25 mouse cellular contexts compared by ENCODE assay signal in genomic region chr5:90512288-90512955, GRCm38 (mm10). TPM values are rescaled to one million over a fixed set of nuclear protein-coding genes. Genes with fewer than 3 reads are reported as not detected.
DNase-seq lines count a peak whose midpoint lies in the region; ATAC-seq and TF ChIP-seq lines count a peak whose summit lies in the region.
"Had no signal": no experiment of that assay in that cellular context is flagged by ENCODE, and none has a peak within 500 bp of the region (broad histone marks: within the 10 kb centered on the region; RNA-seq: fewer than 3 reads in every experiment).

No protein-coding gene starts in this region.

- no peaks in the 10 kb centered on the region for H3K27me3 ChIP-seq in kidney, embryonic 14.5 days (ENCODE audit: control insufficient read depth, insufficient read depth, low read length)
- H3K27me3 ChIP-seq in stomach, embryonic 14.5 days (ENCODE audit: control insufficient read depth, insufficient read depth, low read length): no peaks in the 10 kb centered on the region
- H3K27me3 ChIP-seq in stomach, postnatal 0 days (ENCODE audit: control insufficient read depth, insufficient read depth, low read length): no peaks in the 10 kb centered on the region
- H3K27me3 ChIP-seq: hindbrain, embryonic 13.5 days; intestine, embryonic 15.5 days; neural tube, embryonic 15.5 days had no signal

- H3K27ac ChIP-seq in kidney, embryonic 14.5 days (ENCODE audit: low read depth, low read length): no peak overlapping the region
- H3K27ac ChIP-seq in stomach, embryonic 14.5 days (ENCODE audit: low read length): no peak overlapping the region
- no peak overlapping the region for H3K27ac ChIP-seq in stomach, postnatal 0 days (replicated peaks)
- H3K27ac ChIP-seq: forebrain, embryonic 10.5 days; hindbrain, embryonic 13.5 days; intestine, embryonic 15.5 days; macrophage; neural tube, embryonic 15.5 days had no signal

- 81% methylated on average over 6 of the region's 6 CpGs for WGBS in kidney, embryonic 14.5 days
- WGBS in stomach, embryonic 14.5 days: 81% methylated on average over 6 of the region's 6 CpGs
- WGBS in stomach, postnatal 0 days: 79% methylated on average over 6 of the region's 6 CpGs

- no peak for TF ChIP-seq EP300 in stomach, postnatal 0 days (optimal IDR thresholded peaks at IDR 0.05)

- H3K9me3 ChIP-seq in kidney, embryonic 14.5 days (ENCODE audit: control insufficient read depth, low read length): no peaks in the 10 kb centered on the region
- H3K9me3 ChIP-seq in stomach, embryonic 14.5 days (ENCODE audit: control insufficient read depth, low read depth, low read length): no peaks in the 10 kb centered on the region
- H3K9me3 ChIP-seq in stomach, postnatal 0 days (ENCODE audit: control insufficient read depth, low read length): no peaks in the 10 kb centered on the region
- H3K9me3 ChIP-seq: forebrain, embryonic 10.5 days; G1E; hindbrain, embryonic 13.5 days; intestine, embryonic 15.5 days; neural tube, embryonic 15.5 days had no signal

- peak; percentile 56 to 67 for DNase-seq in kidney, adult 8-10 months
- DNase-seq in stomach, postnatal 0 days (ENCODE audit: low spot score): no peak
- peak; percentile 45 to 76 for DNase-seq in kidney, postnatal 25 days
- DNase-seq in heart, postnatal 10 days: no peak
- no peak for DNase-seq in cerebellum, adult 11 months
- DNase-seq: adrenal gland, postnatal 36 days; cerebellum, adult 9-11 months; gastrocnemius, postnatal 25 days; heart, postnatal 14 days; lung, adult 18-20 months; midbrain, embryonic 14.5 days; right cerebral cortex, postnatal 25 days had no signal

- intact Hi-C loops in heart, postnatal 10 days (cut with DNase I): no loop called here

- no peak for TF ChIP-seq CTCF in stomach, postnatal 0 days (IDR thresholded peaks at IDR 0.05; ENCODE audit: low read depth)

- no peak overlapping the region for H3K9ac ChIP-seq in kidney, embryonic 14.5 days (ENCODE audit: low read depth, low read length)
- H3K9ac ChIP-seq in stomach, embryonic 14.5 days (replicated peaks; ENCODE audit: low read depth, low read length): no peak overlapping the region
- H3K9ac ChIP-seq in stomach, postnatal 0 days (ENCODE audit: low read length): no peak overlapping the region
- H3K9ac ChIP-seq: hindbrain, embryonic 13.5 days; intestine, embryonic 15.5 days; neural tube, embryonic 15.5 days had no signal

- no peak overlapping the region for H3K4me3 ChIP-seq in kidney, embryonic 14.5 days (ENCODE audit: low read length)
- H3K4me3 ChIP-seq in stomach, embryonic 14.5 days (ENCODE audit: low read depth, low read length): no peak overlapping the region
- H3K4me3 ChIP-seq in stomach, postnatal 0 days (ENCODE audit: low read depth, low read length): no peak overlapping the region
- H3K4me3 ChIP-seq: forebrain, embryonic 10.5 days; hindbrain, embryonic 13.5 days; intestine, embryonic 15.5 days; myocyte; neural tube, embryonic 15.5 days had no signal

- ATAC-seq in kidney, embryonic 14.5 days (ENCODE audit: low FRiP score, low TSS enrichment): no peak
- ATAC-seq in stomach, embryonic 14.5 days (ENCODE audit: insufficient number of reproducible peaks, insufficient read depth, low FRiP score, low read depth): 0 out of 2 replicates have a peak, but pooled peaks have one; percentile 37
- no peak for ATAC-seq in stomach, postnatal 0 days (ENCODE audit: low FRiP score, low TSS enrichment)
- ATAC-seq: intestine, embryonic 15.5 days had no signal

- no peaks in the 10 kb centered on the region for H3K36me3 ChIP-seq in kidney, embryonic 14.5 days (ENCODE audit: control insufficient read depth, insufficient read depth, low read length)
- H3K36me3 ChIP-seq in stomach, embryonic 14.5 days (ENCODE audit: control insufficient read depth, insufficient read depth, low read length): no peaks in the 10 kb centered on the region
- no peaks in the 10 kb centered on the region for H3K36me3 ChIP-seq in stomach, postnatal 0 days (ENCODE audit: control insufficient read depth, insufficient read depth, low read length)
- H3K36me3 ChIP-seq: forebrain, embryonic 10.5 days; G1E; hindbrain, embryonic 13.5 days; intestine, embryonic 15.5 days; neural tube, embryonic 15.5 days had no signal

- H3K4me1 ChIP-seq in kidney, embryonic 14.5 days (ENCODE audit: control insufficient read depth, insufficient read depth, low read length): no peaks in the 10 kb centered on the region
- H3K4me1 ChIP-seq in stomach, embryonic 14.5 days (ENCODE audit: control insufficient read depth, insufficient read depth, low read length): no peaks in the 10 kb centered on the region
- no peaks in the 10 kb centered on the region for H3K4me1 ChIP-seq in stomach, postnatal 0 days (replicated peaks; ENCODE audit: control insufficient read depth, insufficient read depth)
- H3K4me1 ChIP-seq: intestine, embryonic 15.5 days; neural tube, embryonic 15.5 days had no signal

- H3K4me2 ChIP-seq in kidney, embryonic 14.5 days (replicated peaks; ENCODE audit: low read depth, low read length): no peak overlapping the region
- H3K4me2 ChIP-seq in stomach, embryonic 14.5 days (replicated peaks; ENCODE audit: low read depth, low read length): no peak overlapping the region
- H3K4me2 ChIP-seq in stomach, postnatal 0 days (replicated peaks; ENCODE audit: low read depth): no peak overlapping the region
- H3K4me2 ChIP-seq: hindbrain, embryonic 13.5 days; intestine, embryonic 15.5 days; neural tube, embryonic 15.5 days had no signal

RNA-seq across cellular contexts. Expression of gene Afm, which starts 6.3 kb away (rescaled TPM):
- polyA plus RNA-seq in kidney, embryonic 14.5 days (2014; fragmentation: Nextera tagmentation; extraction: Ambion mirVana): 3.1 and 5.1 TPM in 2 replicates
- polyA plus RNA-seq in stomach, embryonic 14.5 days (2014; fragmentation: Nextera tagmentation; extraction: Ambion mirVana): 4.7 and 6.2 TPM in 2 replicates
- polyA plus RNA-seq in stomach, postnatal 0 days (2015; fragmentation: Nextera tagmentation; extraction: Ambion mirVana): 2.2 and 2.3 TPM in 2 replicates
- total RNA-seq in heart, postnatal 10 days (2021): not detected
- total RNA-seq: G1E; gastrocnemius, postnatal 25 days; heart, postnatal 14 days; left cerebral cortex, adult 18-20 months had no signal
- polyA plus RNA-seq: embryonic facial prominence, embryonic 14.5 days; forebrain, embryonic 10.5 days; G1E; hindbrain, embryonic 13.5 days; limb, embryonic 11.5 days; macrophage; midbrain, embryonic 14.5 days; myocyte; neural tube, embryonic 15.5 days; urinary bladder, adult 2 months had no signal

RNA-seq across cellular contexts. Expression of gene Afp, which starts 21.9 kb away (rescaled TPM):
- polyA plus RNA-seq in kidney, embryonic 14.5 days (2014; fragmentation: Nextera tagmentation; extraction: Ambion mirVana): 17.9 and 29.1 TPM in 2 replicates
- 6.5 and 9.2 TPM in 2 replicates for polyA plus RNA-seq in stomach, embryonic 14.5 days (2014; fragmentation: Nextera tagmentation; extraction: Ambion mirVana)
- polyA plus RNA-seq in stomach, postnatal 0 days (2015; fragmentation: Nextera tagmentation; extraction: Ambion mirVana): 25.1 and 56.2 TPM in 2 replicates
- total RNA-seq in heart, postnatal 10 days (2021): not detected
- total RNA-seq: adrenal gland, postnatal 36 days; gastrocnemius, postnatal 25 days; heart, postnatal 14 days; left cerebral cortex, adult 18-20 months had no signal
- polyA plus RNA-seq: G1E; midbrain, embryonic 14.5 days had no signal

RNA-seq across cellular contexts. Expression of gene 5830473C10Rik, which starts 48.5 kb away (rescaled TPM):
- polyA plus RNA-seq in kidney, embryonic 14.5 days (2014; fragmentation: Nextera tagmentation; extraction: Ambion mirVana): 0.09 TPM in 1 of 2 replicates, not detected in the other
- 0.19 and 0.42 TPM in 2 replicates for polyA plus RNA-seq in stomach, embryonic 14.5 days (2014; fragmentation: Nextera tagmentation; extraction: Ambion mirVana)
- 0.16 TPM in 1 of 2 replicates, not detected in the other for polyA plus RNA-seq in stomach, postnatal 0 days (2015; fragmentation: Nextera tagmentation; extraction: Ambion mirVana)
- total RNA-seq in heart, postnatal 10 days (2021): not detected
- total RNA-seq: adrenal gland, postnatal 36 days; G1E; gastrocnemius, postnatal 25 days; heart, postnatal 14 days had no signal
- polyA plus RNA-seq: forebrain, embryonic 10.5 days; G1E; hindbrain, embryonic 13.5 days; intestine, embryonic 15.5 days; limb, embryonic 11.5 days; macrophage; midbrain, embryonic 14.5 days; myocyte; urinary bladder, adult 2 months had no signal

RNA-seq across cellular contexts. Expression of gene Alb, which starts 51.7 kb away (rescaled TPM):
- polyA plus RNA-seq in kidney, embryonic 14.5 days (2014; fragmentation: Nextera tagmentation; extraction: Ambion mirVana): 1.4 and 1.7 TPM in 2 replicates
- 1.8 and 4.8 TPM in 2 replicates for polyA plus RNA-seq in stomach, embryonic 14.5 days (2014; fragmentation: Nextera tagmentation; extraction: Ambion mirVana)
- polyA plus RNA-seq in stomach, postnatal 0 days (2015; fragmentation: Nextera tagmentation; extraction: Ambion mirVana): 23.6 and 39.8 TPM in 2 replicates
- total RNA-seq in heart, postnatal 10 days (2021): 1 to 10 TPM in 1 of 2 experiments, under 1 TPM in 1; 0.48 to 1.8 TPM
- total RNA-seq: G1E; left cerebral cortex, adult 18-20 months had no signal
- polyA plus RNA-seq: forebrain, embryonic 10.5 days; G1E; macrophage; midbrain, embryonic 14.5 days; myocyte had no signal

Comparison
In these comparisons a context has a peak if more than half of its experiments do, and no peak if none do; other contexts are left out.
1. DNase-seq: peak in kidney, adult 8-10 months (2 of 2) and kidney, postnatal 25 days (2 of 2); none in stomach, postnatal 0 days (single experiment), heart, postnatal 10 days (0 of 2) and cerebellum, adult 11 months (single experiment).